Mouse (Mus musculus): Measurements from ENCODE around the gene Fam160a1. TPM values are rescaled to one million over a fixed set of nuclear protein-coding genes. Genes with fewer than 3 reads are reported as not detected.

Fam160a1 gene
- polyA plus RNA-seq, 1 experiment from 2014 or later: 1.4 TPM

DNA sequence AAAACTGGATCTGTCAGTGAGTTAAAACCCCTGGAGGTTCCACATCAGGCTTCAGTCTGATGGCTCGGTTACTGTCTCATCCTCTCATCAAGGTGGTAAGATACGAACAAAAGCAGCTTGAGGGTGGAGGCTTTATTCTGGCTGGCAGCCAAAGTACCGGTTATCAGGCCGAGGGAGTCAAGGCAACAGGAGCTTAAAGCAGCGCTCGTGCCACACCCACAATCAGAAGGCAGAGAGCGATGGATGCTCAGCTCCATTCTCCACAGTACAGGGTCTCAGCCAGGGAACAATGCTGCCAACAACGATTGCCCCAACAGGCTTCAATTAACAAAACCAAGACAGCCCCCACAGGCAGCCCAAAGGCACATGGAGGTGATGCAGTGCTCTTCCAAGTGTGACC is 106.4 kb downstream of the Fam160a1 start:
- Histone ChIP-seq H3K9ac (replicated peaks; ENCODE audit: low read depth, low read length) (no peak overlapping the region), H3K4me3 (replicated peaks; ENCODE audit: low read length) (no peak overlapping the region), H3K9me3 (ENCODE audit: control insufficient read depth, low read length) (no peaks in the 10 kb centered on the region), H3K27me3 (replicated peaks; ENCODE audit: control insufficient read depth, insufficient read depth, low read length) (no peaks in the 10 kb centered on the region), H3K27ac (ENCODE audit: low read length) (no peak overlapping the region), H3K4me1 (replicated peaks; ENCODE audit: control insufficient read depth, insufficient read depth, low read length) (no peaks in the 10 kb centered on the region), H3K36me3 (ENCODE audit: control insufficient read depth, insufficient read depth) (no peaks in the 10 kb centered on the region), H3K4me2 (ENCODE audit: low read length) (no peak overlapping the region)
- no peak for ATAC-seq
- 34% methylated on average over 8 of the region's 8 CpGs for WGBS

DNA sequence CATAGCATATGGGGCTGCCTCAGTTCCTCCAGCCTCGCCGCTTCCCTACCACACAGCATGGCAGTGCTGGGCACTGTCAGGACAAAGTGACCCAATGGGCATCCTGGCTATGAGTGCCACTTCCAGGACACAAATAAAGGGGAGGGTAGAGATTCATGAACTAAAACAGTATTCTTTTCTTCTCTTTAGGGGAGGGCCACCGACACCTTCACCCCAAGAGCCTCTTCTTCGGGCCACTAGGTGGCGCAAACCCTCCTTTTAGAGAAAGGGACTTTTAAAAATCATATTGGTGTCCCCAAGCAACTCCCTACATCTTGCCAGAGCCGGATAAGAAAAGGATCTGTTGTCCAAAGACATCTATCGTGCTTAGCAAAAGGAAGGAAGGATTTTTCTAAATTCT is 109.7 kb downstream of the Fam160a1 start:
- ATAC-seq: peak; percentile 40
- H3K27me3 ChIP-seq (replicated peaks; ENCODE audit: control insufficient read depth, insufficient read depth, low read length): no peaks in the 10 kb centered on the region

DNA sequence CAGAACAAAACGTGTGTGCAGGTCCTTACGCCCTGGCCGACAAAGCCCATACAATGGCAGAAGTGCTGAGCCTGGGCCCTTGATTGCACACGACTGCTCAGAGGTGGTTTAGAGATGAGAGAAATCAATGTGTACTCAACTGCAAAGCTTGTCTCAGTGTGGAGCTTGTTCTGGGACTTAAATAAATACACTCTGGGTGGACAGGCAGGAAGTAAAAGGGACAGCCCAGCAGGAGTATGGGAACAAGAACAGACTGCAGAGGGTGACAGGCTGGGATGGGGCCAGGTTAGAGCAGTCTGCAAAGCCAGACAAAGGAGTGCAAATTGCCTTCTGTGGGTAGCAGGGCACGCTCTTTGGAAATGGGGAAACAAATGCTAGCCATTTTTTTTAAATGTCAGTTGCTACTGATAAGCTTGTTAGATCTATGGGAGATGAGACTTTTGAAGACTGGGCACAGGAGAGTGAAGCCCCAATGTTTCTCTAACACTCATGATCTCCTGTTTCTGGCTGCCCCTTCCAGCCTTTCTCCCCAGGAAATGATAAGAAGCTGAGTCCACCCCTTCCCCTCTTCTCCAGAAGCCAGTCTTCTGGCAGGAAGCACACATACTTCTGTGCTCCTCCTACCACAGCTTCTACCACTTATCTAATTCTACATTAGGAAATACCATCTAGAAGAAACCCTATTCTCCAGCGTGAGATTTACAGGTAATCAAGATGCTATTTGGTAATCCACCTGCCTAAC is 113.8 kb downstream of the Fam160a1 start:
- no peak overlapping the region for H3K4me3 ChIP-seq (replicated peaks; ENCODE audit: low read length)
- H3K4me1 ChIP-seq (replicated peaks; ENCODE audit: control insufficient read depth, insufficient read depth, low read length): no peaks in the 10 kb centered on the region
- no peak for ATAC-seq
- H3K36me3 ChIP-seq (ENCODE audit: control insufficient read depth, insufficient read depth): no peaks in the 10 kb centered on the region
- H3K4me2 ChIP-seq (ENCODE audit: low read length): no peak overlapping the region
- H3K9me3 ChIP-seq (ENCODE audit: control insufficient read depth, low read length): no peaks in the 10 kb centered on the region
- H3K27ac ChIP-seq (ENCODE audit: low read length): no peak overlapping the region
- no peak overlapping the region for H3K9ac ChIP-seq (replicated peaks; ENCODE audit: low read depth, low read length)
- H3K27me3 ChIP-seq (replicated peaks; ENCODE audit: control insufficient read depth, insufficient read depth, low read length): no peaks in the 10 kb centered on the region
- 49% methylated on average over 6 of the region's 6 CpGs for WGBS

More for the DNA sequence above, 109.7 kb downstream of the Fam160a1 start:
- no peaks in the 10 kb centered on the region for H3K4me1 ChIP-seq (replicated peaks; ENCODE audit: control insufficient read depth, insufficient read depth, low read length)
- H3K9me3 ChIP-seq (ENCODE audit: control insufficient read depth, low read length): no peaks in the 10 kb centered on the region
- no peak overlapping the region for H3K27ac ChIP-seq (ENCODE audit: low read length)
- H3K4me2 ChIP-seq (ENCODE audit: low read length): no peak overlapping the region
- H3K4me3 ChIP-seq (replicated peaks; ENCODE audit: low read length): no peak overlapping the region
- no peaks in the 10 kb centered on the region for H3K36me3 ChIP-seq (ENCODE audit: control insufficient read depth, insufficient read depth)
- no peak overlapping the region for H3K9ac ChIP-seq (replicated peaks; ENCODE audit: low read depth, low read length)
- WGBS: 38% methylated on average over 7 of the region's 7 CpGs

DNA sequence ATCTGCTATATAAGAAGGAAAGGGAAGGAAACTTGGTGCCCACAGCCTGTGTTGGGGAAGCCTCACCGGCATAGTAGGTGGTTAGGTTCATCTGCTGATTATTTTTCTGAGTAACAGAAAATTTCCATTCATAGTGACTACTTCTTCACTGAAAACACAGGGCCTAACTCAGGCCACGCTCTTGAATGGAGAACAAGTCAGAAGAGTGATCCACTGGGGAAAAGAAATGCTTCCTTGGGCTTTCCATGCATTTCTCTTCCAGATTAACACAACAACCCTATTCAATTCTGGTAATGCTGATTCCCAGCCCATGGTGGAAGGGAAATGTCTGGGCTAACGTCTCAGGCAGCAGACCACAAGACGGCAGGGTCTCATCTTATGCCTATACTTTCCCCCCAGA is 118.6 kb downstream of the Fam160a1 start:
- no peaks in the 10 kb centered on the region for H3K36me3 ChIP-seq (ENCODE audit: control insufficient read depth, insufficient read depth)
- no peak overlapping the region for H3K27ac ChIP-seq (ENCODE audit: low read length)
- no peaks in the 10 kb centered on the region for H3K27me3 ChIP-seq (replicated peaks; ENCODE audit: control insufficient read depth, insufficient read depth, low read length)
- no peak for ATAC-seq
- WGBS: 86% methylated on average over 4 of the region's 4 CpGs
- no peaks in the 10 kb centered on the region for H3K9me3 ChIP-seq (ENCODE audit: control insufficient read depth, low read length)
- H3K4me1 ChIP-seq (replicated peaks; ENCODE audit: control insufficient read depth, insufficient read depth, low read length): no peaks in the 10 kb centered on the region
- no peak overlapping the region for H3K4me3 ChIP-seq (replicated peaks; ENCODE audit: low read length)
- no peak overlapping the region for H3K4me2 ChIP-seq (ENCODE audit: low read length)
- H3K9ac ChIP-seq (replicated peaks; ENCODE audit: low read depth, low read length): no peak overlapping the region

DNA sequence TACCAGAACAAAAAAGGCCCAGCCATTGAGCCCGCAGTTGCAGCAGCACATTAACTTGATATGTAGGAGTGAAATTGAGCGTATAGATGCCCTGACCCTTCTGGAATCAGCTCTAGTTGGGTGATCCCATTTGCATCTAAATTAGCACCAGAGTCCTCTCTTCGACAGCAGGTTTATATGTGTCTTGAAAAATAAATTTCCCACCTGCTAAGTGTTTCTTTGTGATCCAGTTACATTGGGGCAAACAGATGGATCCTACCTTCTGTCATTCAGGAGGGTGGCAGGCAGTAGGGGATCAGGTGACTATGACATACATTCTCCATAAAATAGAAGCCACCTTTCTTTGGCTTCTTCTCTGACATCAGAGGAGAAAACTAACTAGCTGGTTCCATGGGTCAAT is 122.0 kb downstream of the Fam160a1 start:
- Histone ChIP-seq H3K4me2 (ENCODE audit: low read length) (no peak overlapping the region), H3K27me3 (replicated peaks; ENCODE audit: control insufficient read depth, insufficient read depth, low read length) (no peaks in the 10 kb centered on the region), H3K27ac (ENCODE audit: low read length) (no peak overlapping the region), H3K36me3 (ENCODE audit: control insufficient read depth, insufficient read depth) (no peaks in the 10 kb centered on the region), H3K9ac (replicated peaks; ENCODE audit: low read depth, low read length) (no peak overlapping the region), H3K9me3 (ENCODE audit: control insufficient read depth, low read length) (no peaks in the 10 kb centered on the region), H3K4me1 (replicated peaks; ENCODE audit: control insufficient read depth, insufficient read depth, low read length) (no peaks in the 10 kb centered on the region), H3K4me3 (replicated peaks; ENCODE audit: low read length) (no peak overlapping the region)
- ATAC-seq: no peak
- WGBS: 66% methylated on average over 3 of the region's 3 CpGs

DNA sequence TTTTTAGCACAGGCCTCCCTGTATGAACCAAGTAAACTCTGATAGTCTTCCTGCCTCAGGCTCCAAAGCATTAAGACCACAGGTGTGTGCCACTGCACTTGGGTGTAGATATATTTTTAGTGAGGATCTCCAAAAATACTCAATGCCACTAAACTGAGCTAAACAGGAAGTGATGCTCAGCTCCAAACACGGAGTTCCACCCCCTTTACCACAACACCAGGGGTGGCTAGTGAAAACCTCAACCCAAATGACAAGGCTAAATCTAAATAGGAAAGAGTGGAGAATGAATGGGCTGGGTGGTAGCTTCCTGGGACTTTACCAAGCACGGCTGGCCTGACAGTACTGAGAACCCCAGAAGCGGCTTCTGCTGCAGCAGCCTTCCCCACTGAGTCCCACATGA is 124.1 kb downstream of the Fam160a1 start:
- no peak overlapping the region for H3K4me2 ChIP-seq (ENCODE audit: low read length)
- H3K4me1 ChIP-seq (replicated peaks; ENCODE audit: control insufficient read depth, insufficient read depth, low read length): no peaks in the 10 kb centered on the region
- H3K36me3 ChIP-seq (ENCODE audit: control insufficient read depth, insufficient read depth): no peaks in the 10 kb centered on the region
- WGBS: 31% methylated on average over 3 of the region's 3 CpGs
- no peaks in the 10 kb centered on the region for H3K9me3 ChIP-seq (ENCODE audit: control insufficient read depth, low read length)
- no peaks in the 10 kb centered on the region for H3K27me3 ChIP-seq (replicated peaks; ENCODE audit: control insufficient read depth, insufficient read depth, low read length)
- ATAC-seq: no peak
- H3K27ac ChIP-seq (ENCODE audit: low read length): no peak overlapping the region
- no peak overlapping the region for H3K9ac ChIP-seq (replicated peaks; ENCODE audit: low read depth, low read length)
- no peak overlapping the region for H3K4me3 ChIP-seq (replicated peaks; ENCODE audit: low read length)

DNA sequence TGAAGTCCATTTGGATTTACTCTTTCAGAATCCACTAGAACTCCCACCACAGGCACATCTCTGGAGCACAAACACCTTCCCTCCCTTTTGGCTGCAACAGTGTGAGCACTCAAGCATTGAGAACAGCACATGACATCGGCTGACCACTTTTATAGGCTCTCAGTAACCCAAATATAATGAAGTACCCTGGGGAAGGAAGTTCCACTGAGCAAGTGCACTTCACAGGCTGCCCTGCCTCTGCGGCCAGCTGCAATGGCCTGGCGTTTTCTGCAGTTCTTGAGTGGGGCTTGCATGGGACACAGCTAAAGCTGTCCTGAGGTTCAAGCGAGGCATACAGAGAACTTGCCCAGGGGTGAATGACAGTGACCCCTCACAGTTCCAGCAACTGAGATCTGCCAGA is 126.0 kb downstream of the Fam160a1 start:
- Histone ChIP-seq H3K27ac (ENCODE audit: low read length) (no peak overlapping the region), H3K4me3 (replicated peaks; ENCODE audit: low read length) (no peak overlapping the region), H3K4me2 (ENCODE audit: low read length) (no peak overlapping the region), H3K9me3 (ENCODE audit: control insufficient read depth, low read length) (no peaks in the 10 kb centered on the region), H3K9ac (replicated peaks; ENCODE audit: low read depth, low read length) (no peak overlapping the region), H3K4me1 (replicated peaks; ENCODE audit: control insufficient read depth, insufficient read depth, low read length) (no peaks in the 10 kb centered on the region), H3K36me3 (ENCODE audit: control insufficient read depth, insufficient read depth) (no peaks in the 10 kb centered on the region), H3K27me3 (replicated peaks; ENCODE audit: control insufficient read depth, insufficient read depth, low read length) (no peaks in the 10 kb centered on the region)
- WGBS: 67% methylated on average over 4 of the region's 4 CpGs
- ATAC-seq: no peak

DNA sequence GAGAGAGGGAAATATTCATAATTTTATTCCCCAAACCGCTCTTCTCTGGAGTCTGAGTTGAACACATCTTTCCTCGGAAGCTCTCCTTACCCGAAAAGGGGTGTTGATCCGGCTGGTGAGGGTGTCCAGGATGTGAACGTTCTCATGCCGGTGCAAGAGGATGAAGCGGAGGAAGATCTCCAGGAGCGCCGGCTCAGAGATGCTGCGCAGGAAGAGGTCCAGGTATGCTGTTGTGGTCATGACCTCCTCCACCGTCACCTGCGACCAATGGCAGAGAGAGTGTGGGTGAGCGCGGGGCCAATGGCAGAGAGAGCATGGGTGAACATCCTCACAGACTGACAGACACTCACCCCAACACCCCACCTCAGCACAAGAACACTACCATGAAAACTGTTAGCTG is 128.8 kb downstream of the Fam160a1 start:
- Histone ChIP-seq H3K9ac (replicated peaks; ENCODE audit: low read depth, low read length) (no peak overlapping the region), H3K4me3 (replicated peaks; ENCODE audit: low read length) (no peak overlapping the region), H3K27me3 (replicated peaks; ENCODE audit: control insufficient read depth, insufficient read depth, low read length) (no peaks in the 10 kb centered on the region), H3K9me3 (ENCODE audit: control insufficient read depth, low read length) (no peaks in the 10 kb centered on the region), H3K36me3 (ENCODE audit: control insufficient read depth, insufficient read depth) (no peaks in the 10 kb centered on the region), H3K4me1 (replicated peaks; ENCODE audit: control insufficient read depth, insufficient read depth, low read length) (no peaks in the 10 kb centered on the region), H3K27ac (ENCODE audit: low read length) (no peak overlapping the region), H3K4me2 (ENCODE audit: low read length) (no peak overlapping the region)
- 96% methylated on average over 14 of the region's 14 CpGs for WGBS
- ATAC-seq: no peak

DNA sequence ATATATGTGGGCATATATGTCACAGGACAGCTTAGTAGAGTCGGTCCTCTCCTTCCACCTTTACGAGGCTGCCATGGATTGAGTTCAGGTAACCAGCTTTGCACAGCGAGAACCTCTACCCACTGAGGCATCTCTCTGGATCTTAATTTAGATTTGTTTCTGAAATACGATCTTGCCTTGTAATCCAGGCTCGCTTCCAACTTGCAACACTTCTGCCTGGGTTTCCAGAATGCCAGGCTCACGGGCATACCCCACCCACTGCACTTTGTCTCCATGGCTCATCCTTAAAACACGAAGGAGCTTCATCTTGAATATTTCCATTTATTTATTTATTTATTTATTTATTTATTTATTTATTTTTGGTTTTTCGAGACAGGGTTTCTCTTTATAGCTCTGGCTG is 131.8 kb downstream of the Fam160a1 start:
- no peak overlapping the region for H3K4me3 ChIP-seq (replicated peaks; ENCODE audit: low read length)
- no peaks in the 10 kb centered on the region for H3K36me3 ChIP-seq (ENCODE audit: control insufficient read depth, insufficient read depth)
- H3K4me1 ChIP-seq (replicated peaks; ENCODE audit: control insufficient read depth, insufficient read depth, low read length): no peaks in the 10 kb centered on the region
- 86% methylated on average over 8 of the region's 8 CpGs for WGBS
- no peak overlapping the region for H3K27ac ChIP-seq (ENCODE audit: low read length)
- no peaks in the 10 kb centered on the region for H3K27me3 ChIP-seq (replicated peaks; ENCODE audit: control insufficient read depth, insufficient read depth, low read length)
- no peak for ATAC-seq
- no peaks in the 10 kb centered on the region for H3K9me3 ChIP-seq (ENCODE audit: control insufficient read depth, low read length)
- H3K4me2 ChIP-seq (ENCODE audit: low read length): no peak overlapping the region
- H3K9ac ChIP-seq (replicated peaks; ENCODE audit: low read depth, low read length): no peak overlapping the region

DNA sequence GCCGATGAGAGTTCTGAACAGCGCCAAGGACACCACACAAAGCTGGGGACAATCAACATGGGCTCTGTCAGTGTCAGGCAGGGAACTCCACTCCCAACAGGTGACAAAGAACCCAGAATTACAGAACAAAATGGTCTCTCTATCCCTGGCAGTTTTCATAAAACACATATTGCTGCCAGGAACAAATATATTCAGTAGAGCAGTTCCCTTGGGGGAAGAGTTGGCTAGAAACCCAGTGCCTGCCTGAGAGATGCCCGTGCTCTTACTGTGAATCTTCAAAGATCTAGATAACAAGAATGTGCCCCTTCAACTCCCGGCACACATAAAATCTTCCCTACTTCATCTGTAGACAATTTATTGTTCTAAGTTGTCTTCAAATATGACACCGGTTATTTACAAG is 133.5 kb downstream of the Fam160a1 start:
- Histone ChIP-seq H3K9ac (replicated peaks; ENCODE audit: low read depth, low read length) (no peak overlapping the region), H3K4me2 (ENCODE audit: low read length) (no peak overlapping the region), H3K4me3 (replicated peaks; ENCODE audit: low read length) (no peak overlapping the region), H3K4me1 (replicated peaks; ENCODE audit: control insufficient read depth, insufficient read depth, low read length) (no peaks in the 10 kb centered on the region), H3K27me3 (replicated peaks; ENCODE audit: control insufficient read depth, insufficient read depth, low read length) (no peaks in the 10 kb centered on the region), H3K9me3 (ENCODE audit: control insufficient read depth, low read length) (no peaks in the 10 kb centered on the region), H3K36me3 (ENCODE audit: control insufficient read depth, insufficient read depth) (no peaks in the 10 kb centered on the region), H3K27ac (ENCODE audit: low read length) (no peak overlapping the region)
- 83% methylated on average over 5 of the region's 5 CpGs for WGBS
- ATAC-seq: no peak

Measured in forebrain, embryonic 16.5 days (tissue).